Mouse (Mus musculus): ENCODE results near the gene Zfp978.
"Not testable (repeated sequence)": the region's sequence is repeated elsewhere in the genome, so short reads cannot be mapped to it uniquely, and the experiment has no call there.

- TF ChIP-seq CTCF, EP300 (IDR thresholded peaks at IDR 0.05): not testable (repeated sequence)
Observed at GRCm38 (mm10) chr4:147356042-147356441, 5.1 kb upstream of the Zfp978 start.
